Mouse (Mus musculus) cortical plate, adult 2 months (tissue): ENCODE measurements around the gene Pbx1.

Experiments used
- CTCF ChIP-seq: fragments of 200-500 bp; IDR thresholded peaks from 2 replicates; pipeline ENCODE4 v1.5.1; 2011; ENCODE audit warnings: mild to moderate bottlenecking, control low read depth, low read length; ENCODE audit not compliant: insufficient read depth; ENCODE audit errors: extremely low read depth
- POLR2A ChIP-seq: fragments of 200-500 bp; IDR thresholded peaks from 2 replicates; pipeline ENCODE4 v1.6.1; 2011; ENCODE audit warnings: mild to moderate bottlenecking, low read length, control low read depth; ENCODE audit not compliant: insufficient read depth; ENCODE audit errors: extremely low read depth

DNA sequence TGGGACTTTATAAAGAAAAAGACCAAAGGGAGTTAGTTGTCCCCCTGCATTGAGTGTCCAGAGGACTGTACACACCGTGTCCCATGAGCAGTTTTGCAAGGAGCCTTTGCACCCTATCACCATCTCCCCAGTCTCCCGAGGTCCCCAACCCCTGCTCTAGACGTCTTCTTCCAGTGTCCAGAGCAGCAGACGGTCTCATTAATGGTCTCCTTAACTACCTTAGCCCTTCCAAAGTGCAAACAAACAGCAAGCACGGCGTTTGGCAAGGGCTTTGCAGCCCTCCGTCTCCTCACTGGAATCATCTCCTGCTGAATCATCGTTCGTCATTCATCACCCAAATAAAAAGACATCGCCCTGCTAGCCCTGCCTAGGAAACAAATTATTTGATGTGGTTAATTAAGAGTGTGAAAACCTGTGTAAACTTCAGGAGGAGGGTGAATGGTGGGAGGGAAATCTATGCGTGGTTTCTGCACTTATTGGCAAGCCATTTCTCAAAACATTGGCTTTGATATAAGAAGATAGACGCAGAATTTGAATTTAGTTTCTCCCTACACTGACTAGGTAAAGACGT lies 113.1 kb downstream of the Pbx1 start:
- TF ChIP-seq CTCF (no peak), POLR2A (no peak)
